Mouse (Mus musculus) midbrain, postnatal 0 days (tissue): Measurements from ENCODE around the gene Nmnat3. TPM values are rescaled to one million over a fixed set of nuclear protein-coding genes. Genes with fewer than 3 reads are reported as not detected.

Source experiments
- ATAC-seq: fragments of 200-750 bp; cut with Nextera tagmentation; 2 replicates; pipeline ENCODE4 v1.8.0; 2017; ENCODE audit warnings: moderate number of reproducible peaks, mild to moderate bottlenecking, moderate TSS enrichment, moderate library complexity; ENCODE audit not compliant: low FRiP score
- DNase-seq: peaks from one replicate; pipeline ENCODE4 v3.0.0-alpha.2; 2015; ENCODE audit warnings: low spot score
- H3K27ac ChIP-seq: fragments of 300-500 bp; sonication (generic); 2 replicates; pipeline ENCODE4 v1.5.1; 2014; ENCODE audit warnings: low read depth, mild to moderate bottlenecking, low read length, mixed read lengths
- H3K27me3 ChIP-seq: fragments of 300-500 bp; sonication (generic); 2 replicates; pipeline ENCODE4 v1.6.1; 2014; ENCODE audit warnings: low read length, control low read depth, mixed read lengths; ENCODE audit not compliant: insufficient read depth
- H3K36me3 ChIP-seq: fragments of 300-500 bp; sonication (generic); 2 replicates; pipeline ENCODE4 v1.6.1; 2014; ENCODE audit warnings: low read length, control low read depth, mixed read lengths; ENCODE audit not compliant: insufficient read depth
- H3K4me1 ChIP-seq: fragments of 300-500 bp; sonication (generic); 2 replicates; pipeline ENCODE4 v1.6.1; 2014; ENCODE audit warnings: mild to moderate bottlenecking, control low read depth, antibody characterized with exemption, low read length, mixed read lengths; ENCODE audit not compliant: insufficient read depth
- H3K4me2 ChIP-seq: fragments of 300-500 bp; sonication (generic); 2 replicates; pipeline ENCODE4 v1.6.1; 2014; ENCODE audit warnings: low read depth, mild to moderate bottlenecking, low read length, mixed read lengths; ENCODE audit not compliant: poor library complexity, severe bottlenecking
- H3K4me3 ChIP-seq: fragments of 300-500 bp; sonication (generic); 2 replicates; pipeline ENCODE4 v1.5.1; 2014; ENCODE audit warnings: low read depth, mild to moderate bottlenecking, low read length, moderate library complexity
- H3K9ac ChIP-seq: fragments of 300-500 bp; sonication (generic); replicated peaks from 2 replicates; pipeline ENCODE4 v1.6.1; 2014; ENCODE audit warnings: mild to moderate bottlenecking, low read length, moderate library complexity, mixed read lengths; ENCODE audit not compliant: poor library complexity, severe bottlenecking
- H3K9me3 ChIP-seq: fragments of 300-500 bp; sonication (generic); 2 replicates; pipeline ENCODE4 v1.6.1; 2016; ENCODE audit warnings: low read length, control low read depth
- CTCF ChIP-seq: IDR thresholded peaks from 2 replicates; pipeline ENCODE4 v1.5.1; 2016; ENCODE audit warnings: antibody characterized with exemption, mild to moderate bottlenecking
- WGBS: fragments of 180-500 bp; shearing (Covaris S2); extraction: QIAGEN DNeasy Blood & Tissue Kit; methylation state at CpG from one replicate; pipeline ENCODE4 v1.1.7; 2014; 5-methylcytosine and 5-hydroxymethylcytosine counted together
- polyA plus RNA-seq: library from polyadenylated mRNA; unstranded; fragments of >200 nt; fragmentation: Nextera tagmentation; extraction: Ambion mirVana; gene quantifications from 2 replicates; pipeline ENCODE4 v1.2.1, GENCODE M21; 2015
- total RNA-seq: library from RNA; depleted of rRNA; stranded (reverse); fragments of >200 nt; gene quantifications from 2 replicates; pipeline ENCODE4 v1.2.3, GENCODE M21; 2014

The Nmnat3 gene
- total and polyA plus RNA-seq, 2 experiments from 2014 or later: 0.88 to 1.0 TPM

DNA sequence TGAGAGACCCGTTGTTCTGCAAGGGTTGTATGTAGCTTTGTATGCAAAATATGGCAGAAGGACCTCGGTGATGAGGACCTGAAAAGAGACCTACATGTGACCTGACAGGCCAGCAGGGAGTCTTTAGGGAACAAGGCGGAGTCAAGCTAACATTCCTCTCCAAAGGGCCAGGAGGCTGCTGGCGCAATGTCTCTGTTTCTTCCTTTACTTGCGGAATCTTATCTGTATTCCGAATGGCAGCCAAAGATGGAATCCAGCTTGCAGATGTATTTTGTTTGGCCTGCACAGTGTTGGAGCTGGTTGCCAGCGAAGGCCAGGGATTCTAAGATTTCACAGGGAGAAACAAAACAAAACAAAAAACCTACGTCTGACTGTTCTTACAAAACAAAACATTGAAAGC lies 141.5 kb downstream of the Nmnat3 start:
- no peak for TF ChIP-seq CTCF
- no peak overlapping the region for H3K27ac ChIP-seq
- H3K4me2 ChIP-seq: no peak overlapping the region
- no peaks in the 10 kb centered on the region for H3K36me3 ChIP-seq
- WGBS: 73% methylated on average over 8 of the region's 8 CpGs
- peaks cover 4% of the 10 kb centered on the region; the same call in 1 of the 2 replicates for H3K27me3 ChIP-seq
- H3K4me1 ChIP-seq: no peaks in the 10 kb centered on the region; the same call in 1 of the 2 replicates
- no peak overlapping the region for H3K9ac ChIP-seq
- no peak overlapping the region for H3K4me3 ChIP-seq
- DNase-seq (no peak), ATAC-seq (no peak)
- no peaks in the 10 kb centered on the region for H3K9me3 ChIP-seq

DNA sequence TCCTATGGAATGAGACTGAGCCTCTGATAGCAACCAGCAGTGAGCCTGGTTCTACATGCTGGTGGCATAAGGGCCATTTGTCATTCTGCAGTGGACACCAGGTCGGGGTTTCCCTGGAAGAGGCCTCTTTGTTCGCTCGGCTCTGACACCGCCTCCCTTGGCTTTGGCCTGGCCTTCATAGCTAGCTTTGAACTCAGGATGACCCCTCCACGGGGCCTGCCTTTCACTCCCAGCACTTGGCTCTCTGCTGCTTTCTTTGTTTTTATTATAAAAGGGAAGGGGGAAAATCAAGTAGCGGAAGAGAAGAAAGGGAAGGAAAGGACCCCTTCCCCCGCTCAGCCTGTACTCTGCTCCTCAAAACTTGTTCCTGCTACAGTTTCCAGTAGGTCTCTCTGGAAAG lies 142.6 kb downstream of the Nmnat3 start:
- Histone ChIP-seq H3K9me3 (no peaks in the 10 kb centered on the region), H3K9ac (no peak overlapping the region), H3K4me1 (no peaks in the 10 kb centered on the region), H3K4me2 (no peak overlapping the region), H3K36me3 (no peaks in the 10 kb centered on the region), H3K27me3 (peaks cover 4% of the 10 kb centered on the region; the same call in 1 of the 2 replicates), H3K4me3 (no peak overlapping the region), H3K27ac (no peak overlapping the region)
- no peak for TF ChIP-seq CTCF
- 19% methylated on average over 7 of the region's 7 CpGs for WGBS
- no peak for ATAC-seq
- DNase-seq: peak; percentile 69

DNA sequence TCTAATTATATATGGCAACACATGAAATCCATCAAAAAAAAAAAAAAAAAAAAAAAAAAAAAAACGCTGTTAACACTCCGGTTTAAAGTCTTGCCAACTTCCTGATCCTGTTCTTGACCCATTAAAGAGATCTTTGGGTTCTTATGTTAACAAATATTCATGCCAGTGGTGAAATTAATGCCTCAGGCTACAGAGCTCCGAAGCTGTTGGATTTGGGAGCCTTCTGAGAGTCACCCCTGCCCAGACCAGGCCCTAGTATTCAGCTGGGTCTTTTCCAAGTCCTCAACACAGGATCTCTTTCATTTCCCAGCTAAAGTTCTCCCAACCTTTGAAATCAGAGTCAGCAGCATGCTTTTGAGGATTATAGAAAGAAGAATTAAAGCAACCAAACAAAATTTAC lies 143.3 kb downstream of the Nmnat3 start:
- ATAC-seq (no peak), DNase-seq (no peak)
- H3K27ac ChIP-seq: no peak overlapping the region
- H3K4me1 ChIP-seq: no peaks in the 10 kb centered on the region
- 62% methylated on average over 3 of the region's 3 CpGs for WGBS
- H3K36me3 ChIP-seq: no peaks in the 10 kb centered on the region
- H3K9me3 ChIP-seq: no peaks in the 10 kb centered on the region
- H3K4me2 ChIP-seq: no peak overlapping the region
- TF ChIP-seq CTCF: no peak
- H3K27me3 ChIP-seq: no peaks in the 10 kb centered on the region
- H3K4me3 ChIP-seq: no peak overlapping the region
- no peak overlapping the region for H3K9ac ChIP-seq

DNA sequence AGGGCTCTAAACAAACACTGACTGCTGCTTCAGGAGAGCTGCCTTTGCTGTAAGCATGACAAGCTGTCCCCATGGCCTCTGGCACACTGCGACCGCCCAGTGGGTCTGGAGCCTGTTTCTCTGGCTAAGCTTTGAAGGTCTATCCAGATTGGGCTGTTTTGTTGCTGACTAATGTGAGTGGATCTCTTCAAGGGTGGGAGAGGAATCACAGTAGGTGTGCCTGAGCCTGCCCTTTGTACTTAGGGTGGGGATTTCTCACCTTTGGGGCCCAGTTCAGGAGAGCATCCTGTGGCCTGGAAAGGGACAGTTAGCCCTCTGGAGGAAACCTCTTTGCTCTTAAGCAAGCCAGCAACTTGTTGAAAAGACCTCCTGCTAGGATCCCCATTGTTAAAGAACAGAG lies 145.8 kb downstream of the Nmnat3 start:
- Histone ChIP-seq H3K27me3 (no peaks in the 10 kb centered on the region), H3K27ac (no peak overlapping the region), H3K4me2 (no peak overlapping the region), H3K36me3 (no peaks in the 10 kb centered on the region), H3K9me3 (no peaks in the 10 kb centered on the region), H3K9ac (no peak overlapping the region), H3K4me3 (no peak overlapping the region), H3K4me1 (no peaks in the 10 kb centered on the region)
- ATAC-seq (no peak), DNase-seq (no peak)
- TF ChIP-seq CTCF: no peak
- WGBS: 46% methylated on average over 2 of the region's 2 CpGs

DNA sequence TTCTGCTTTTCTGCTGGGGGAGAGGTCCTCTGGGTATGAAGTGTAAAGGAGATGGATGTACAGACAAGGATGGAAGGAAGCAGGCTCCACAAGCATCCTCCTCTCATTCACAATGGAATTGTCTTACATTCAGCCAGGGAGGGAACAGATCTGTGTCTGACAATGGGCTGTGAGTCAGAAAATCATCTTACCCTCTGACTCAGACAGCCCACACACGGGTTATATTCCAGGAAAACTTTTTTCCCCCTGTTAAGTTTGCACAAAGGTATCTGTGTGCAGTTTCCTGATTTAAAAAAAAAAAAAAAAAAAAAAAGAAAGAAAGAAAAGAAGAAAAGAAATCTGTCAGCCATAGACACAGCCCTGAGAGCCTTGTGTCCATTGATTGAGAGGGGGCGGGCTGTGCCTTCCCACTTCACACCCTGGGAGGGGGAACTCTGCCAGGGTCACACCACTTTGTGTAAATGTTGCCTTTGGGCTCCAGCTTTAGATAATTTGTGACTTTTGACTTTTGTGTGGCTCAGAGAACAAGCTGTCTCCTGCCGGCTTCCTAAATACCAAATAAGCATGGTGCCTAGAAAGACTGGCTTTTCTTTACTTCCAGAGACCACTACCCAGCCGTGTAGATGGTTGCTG lies 146.8 kb downstream of the Nmnat3 start:
- DNase-seq: no peak
- WGBS: 33% methylated on average over 4 of the region's 4 CpGs
- no peak for TF ChIP-seq CTCF
- Histone ChIP-seq H3K4me3 (no peak overlapping the region), H3K4me1 (no peaks in the 10 kb centered on the region), H3K9ac (no peak overlapping the region), H3K4me2 (no peak overlapping the region), H3K27ac (no peak overlapping the region), H3K27me3 (no peaks in the 10 kb centered on the region), H3K9me3 (no peaks in the 10 kb centered on the region), H3K36me3 (no peaks in the 10 kb centered on the region)
- no peak for ATAC-seq

DNA sequence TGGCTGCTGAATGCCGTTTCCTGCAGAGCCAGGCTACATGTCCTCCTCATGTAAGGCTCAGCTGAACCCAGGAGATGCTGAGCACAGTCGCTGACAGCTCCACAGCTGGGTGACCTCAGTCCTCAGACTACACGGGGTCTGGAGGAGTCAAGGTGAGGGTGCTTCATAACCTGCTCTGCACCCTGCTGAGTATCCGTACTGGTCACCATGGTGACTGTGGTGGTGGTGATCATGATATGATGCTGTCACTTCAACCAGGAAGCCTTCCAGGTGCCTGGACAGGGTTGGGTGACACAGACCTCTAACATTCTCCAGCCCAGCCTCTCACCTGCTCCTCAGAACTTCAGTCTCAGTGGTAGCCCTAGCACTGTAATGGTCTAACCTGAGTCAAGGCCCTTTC lies 150.6 kb downstream of the Nmnat3 start:
- ATAC-seq: no peak
- Histone ChIP-seq H3K36me3 (no peaks in the 10 kb centered on the region), H3K9ac (no peak overlapping the region), H3K27me3 (no peaks in the 10 kb centered on the region), H3K27ac (no peak overlapping the region), H3K9me3 (no peaks in the 10 kb centered on the region), H3K4me3 (no peak overlapping the region), H3K4me1 (no peaks in the 10 kb centered on the region), H3K4me2 (no peak overlapping the region)
- no peak for TF ChIP-seq CTCF
- DNase-seq: no peak
- 95% methylated on average over 4 of the region's 4 CpGs for WGBS
